Mouse (Mus musculus): Measurements from ENCODE around the gene Limch1. TPM values are rescaled to one million over a fixed set of nuclear protein-coding genes. Genes with fewer than 3 reads are reported as not detected.

The Limch1 gene
- polyA plus RNA-seq, 1 experiment from 2014 or later = 55.6 TPM

DNA sequence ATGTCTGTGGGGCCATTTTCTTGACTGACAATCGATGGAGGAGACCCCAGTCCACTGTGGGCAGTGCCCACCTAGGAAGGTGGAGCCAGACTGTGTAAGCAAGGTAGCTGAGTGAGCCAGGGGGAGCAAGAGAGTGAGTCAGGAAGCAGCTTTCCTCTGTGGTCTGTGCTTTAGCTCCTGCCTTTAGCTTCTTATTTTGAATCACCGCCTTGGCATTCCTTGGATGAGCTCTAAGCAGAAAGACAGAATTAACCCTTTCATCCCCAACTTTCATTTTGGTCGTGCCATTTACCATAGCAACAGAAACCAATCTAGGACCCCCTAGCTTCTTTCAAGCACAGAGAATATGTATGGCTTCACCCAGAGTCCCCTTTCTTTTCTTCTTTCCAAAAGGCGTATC is 27.7 kb upstream of the Limch1 start:
- H3K27ac ChIP-seq (ENCODE audit: low read depth, low read length) = no peak overlapping the region
- no peak overlapping the region for H3K9ac ChIP-seq (ENCODE audit: low read length)
- no peaks in the 10 kb centered on the region for H3K9me3 ChIP-seq (replicated peaks; ENCODE audit: control insufficient read depth, low read length)
- DNase-seq (ENCODE audit: low spot score) (no peak), ATAC-seq (no peak)
- H3K4me1 ChIP-seq (ENCODE audit: control insufficient read depth, insufficient read depth, low read length) = no peaks in the 10 kb centered on the region
- H3K4me2 ChIP-seq (ENCODE audit: low read length) = no peak overlapping the region
- no peak overlapping the region for H3K4me3 ChIP-seq (ENCODE audit: low read depth, low read length)
- H3K27me3 ChIP-seq (replicated peaks; ENCODE audit: control insufficient read depth, insufficient read depth, low read length) = no peaks in the 10 kb centered on the region
- H3K36me3 ChIP-seq (ENCODE audit: control insufficient read depth, insufficient read depth, low read length) = no peaks in the 10 kb centered on the region
- WGBS = 57% methylated on average over 4 of the region's 4 CpGs

- no peak overlapping the region for H3K9ac ChIP-seq (ENCODE audit: low read length)
- no peaks in the 10 kb centered on the region for H3K4me1 ChIP-seq (ENCODE audit: control insufficient read depth, insufficient read depth, low read length)
- DNase-seq (ENCODE audit: low spot score) (no peak), ATAC-seq (no peak)
- no peaks in the 10 kb centered on the region for H3K36me3 ChIP-seq (ENCODE audit: control insufficient read depth, insufficient read depth, low read length)
- H3K4me2 ChIP-seq (ENCODE audit: low read length) = no peak overlapping the region
- H3K9me3 ChIP-seq (replicated peaks; ENCODE audit: control insufficient read depth, low read length) = no peaks in the 10 kb centered on the region
- no peaks in the 10 kb centered on the region for H3K27me3 ChIP-seq (replicated peaks; ENCODE audit: control insufficient read depth, insufficient read depth, low read length)
- WGBS = 61% methylated on average over 3 of the region's 3 CpGs
- H3K27ac ChIP-seq (ENCODE audit: low read depth, low read length) = no peak overlapping the region
- no peak overlapping the region for H3K4me3 ChIP-seq (ENCODE audit: low read depth, low read length)
Measured at GRCm38 (mm10) chr5:66718413-66718812, 27.2 kb upstream of the Limch1 start.

- Histone ChIP-seq H3K4me2 (ENCODE audit: low read length) (no peak overlapping the region), H3K27me3 (replicated peaks; ENCODE audit: control insufficient read depth, insufficient read depth, low read length) (no peaks in the 10 kb centered on the region), H3K27ac (ENCODE audit: low read depth, low read length) (no peak overlapping the region), H3K9ac (ENCODE audit: low read length) (no peak overlapping the region), H3K4me1 (ENCODE audit: control insufficient read depth, insufficient read depth, low read length) (no peaks in the 10 kb centered on the region), H3K36me3 (ENCODE audit: control insufficient read depth, insufficient read depth, low read length) (no peaks in the 10 kb centered on the region), H3K4me3 (ENCODE audit: low read depth, low read length) (no peak overlapping the region), H3K9me3 (replicated peaks; ENCODE audit: control insufficient read depth, low read length) (no peaks in the 10 kb centered on the region)
- WGBS = 78% methylated on average over 7 of the region's 7 CpGs
- no peak for DNase-seq (ENCODE audit: low spot score)
- no peak for ATAC-seq
Measured at GRCm38 (mm10) chr5:66718880-66719279, 26.7 kb upstream of the Limch1 start.

- DNase-seq (ENCODE audit: low spot score) (no peak), ATAC-seq (no peak)
- Histone ChIP-seq H3K4me3 (ENCODE audit: low read depth, low read length) (no peak overlapping the region), H3K36me3 (ENCODE audit: control insufficient read depth, insufficient read depth, low read length) (no peaks in the 10 kb centered on the region), H3K4me1 (ENCODE audit: control insufficient read depth, insufficient read depth, low read length) (no peaks in the 10 kb centered on the region), H3K27ac (ENCODE audit: low read depth, low read length) (no peak overlapping the region), H3K4me2 (ENCODE audit: low read length) (no peak overlapping the region), H3K9me3 (replicated peaks; ENCODE audit: control insufficient read depth, low read length) (no peaks in the 10 kb centered on the region), H3K27me3 (replicated peaks; ENCODE audit: control insufficient read depth, insufficient read depth, low read length) (no peaks in the 10 kb centered on the region), H3K9ac (ENCODE audit: low read length) (no peak overlapping the region)
- WGBS = 6% methylated on average over 5 of the region's 5 CpGs
Measured at GRCm38 (mm10) chr5:66720921-66721320, 24.7 kb upstream of the Limch1 start.

GRCm38 (mm10) chr5:66722586-66722985 is 23.0 kb upstream of the Limch1 start:
- H3K27ac ChIP-seq (ENCODE audit: low read depth, low read length) = no peak overlapping the region
- no peak for DNase-seq (ENCODE audit: low spot score)
- no peak overlapping the region for H3K9ac ChIP-seq (ENCODE audit: low read length)
- H3K4me3 ChIP-seq (ENCODE audit: low read depth, low read length) = no peak overlapping the region
- H3K4me1 ChIP-seq (ENCODE audit: control insufficient read depth, insufficient read depth, low read length) = no peaks in the 10 kb centered on the region
- no peaks in the 10 kb centered on the region for H3K27me3 ChIP-seq (replicated peaks; ENCODE audit: control insufficient read depth, insufficient read depth, low read length)
- no peak for ATAC-seq
- no peaks in the 10 kb centered on the region for H3K36me3 ChIP-seq (ENCODE audit: control insufficient read depth, insufficient read depth, low read length)
- 84% methylated on average over 9 of the region's 9 CpGs for WGBS
- no peak overlapping the region for H3K4me2 ChIP-seq (ENCODE audit: low read length)
- H3K9me3 ChIP-seq (replicated peaks; ENCODE audit: control insufficient read depth, low read length) = no peaks in the 10 kb centered on the region

DNA sequence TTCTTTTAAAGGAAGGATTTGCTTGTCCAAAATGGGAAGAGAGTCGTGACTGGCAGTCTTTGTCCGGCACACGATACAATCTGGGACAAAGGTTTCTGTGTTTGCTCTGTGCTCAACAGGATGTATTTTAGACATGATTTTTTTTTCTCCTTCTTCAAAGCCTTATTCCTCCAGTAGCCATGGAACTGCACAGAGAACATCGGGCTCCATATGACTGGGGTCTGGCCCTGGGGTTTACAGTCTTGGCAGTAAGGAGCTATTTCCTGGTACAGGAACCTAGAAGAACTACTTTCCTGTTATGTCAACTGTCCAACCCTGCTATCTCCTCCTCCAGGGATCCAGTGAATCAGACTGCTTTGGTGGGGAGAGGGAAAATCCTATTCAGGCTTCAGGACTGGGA is 22.6 kb upstream of the Limch1 start:
- H3K27ac ChIP-seq (ENCODE audit: low read depth, low read length) = no peak overlapping the region
- H3K36me3 ChIP-seq (ENCODE audit: control insufficient read depth, insufficient read depth, low read length) = no peaks in the 10 kb centered on the region
- 56% methylated on average over 4 of the region's 4 CpGs for WGBS
- no peak for DNase-seq (ENCODE audit: low spot score)
- no peak overlapping the region for H3K9ac ChIP-seq (ENCODE audit: low read length)
- no peak for ATAC-seq
- H3K9me3 ChIP-seq (replicated peaks; ENCODE audit: control insufficient read depth, low read length) = no peaks in the 10 kb centered on the region
- no peaks in the 10 kb centered on the region for H3K4me1 ChIP-seq (ENCODE audit: control insufficient read depth, insufficient read depth, low read length)
- H3K4me2 ChIP-seq (ENCODE audit: low read length) = no peak overlapping the region
- H3K4me3 ChIP-seq (ENCODE audit: low read depth, low read length) = no peak overlapping the region
- H3K27me3 ChIP-seq (replicated peaks; ENCODE audit: control insufficient read depth, insufficient read depth, low read length) = no peaks in the 10 kb centered on the region

GRCm38 (mm10) chr5:66723626-66724025 is 22.0 kb upstream of the Limch1 start:
- H3K4me3 ChIP-seq (ENCODE audit: low read depth, low read length) = no peak overlapping the region
- no peaks in the 10 kb centered on the region for H3K9me3 ChIP-seq (replicated peaks; ENCODE audit: control insufficient read depth, low read length)
- no peaks in the 10 kb centered on the region for H3K4me1 ChIP-seq (ENCODE audit: control insufficient read depth, insufficient read depth, low read length)
- no peaks in the 10 kb centered on the region for H3K36me3 ChIP-seq (ENCODE audit: control insufficient read depth, insufficient read depth, low read length)
- ATAC-seq = no peak
- no peak overlapping the region for H3K9ac ChIP-seq (ENCODE audit: low read length)
- H3K27me3 ChIP-seq (replicated peaks; ENCODE audit: control insufficient read depth, insufficient read depth, low read length) = no peaks in the 10 kb centered on the region
- H3K4me2 ChIP-seq (ENCODE audit: low read length) = no peak overlapping the region
- H3K27ac ChIP-seq (ENCODE audit: low read depth, low read length) = no peak overlapping the region
- DNase-seq (ENCODE audit: low spot score) = no peak
- 87% methylated on average over 3 of the region's 3 CpGs for WGBS

DNA sequence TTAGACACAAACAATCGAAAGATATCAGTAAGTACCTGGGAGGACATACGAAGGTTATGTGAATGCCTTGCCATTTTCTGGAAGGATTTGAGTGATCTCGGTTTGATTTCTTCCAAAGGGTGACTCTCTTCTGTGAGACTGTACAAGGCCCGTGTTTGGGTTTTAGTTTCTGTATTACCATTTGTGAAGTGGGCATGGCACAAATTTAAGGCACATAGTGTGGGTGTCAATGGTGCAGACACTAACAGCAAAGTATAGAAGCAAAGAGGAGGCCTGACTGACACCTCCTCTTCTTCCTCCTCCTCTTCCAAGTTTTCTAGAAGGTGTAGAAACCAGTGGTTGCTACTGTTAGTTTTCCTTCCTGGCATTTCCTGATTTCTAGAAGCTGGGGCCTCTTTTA is 16.3 kb upstream of the Limch1 start:
- H3K27ac ChIP-seq (ENCODE audit: low read depth, low read length) = no peak overlapping the region
- H3K4me2 ChIP-seq (ENCODE audit: low read length) = no peak overlapping the region
- H3K27me3 ChIP-seq (replicated peaks; ENCODE audit: control insufficient read depth, insufficient read depth, low read length) = no peaks in the 10 kb centered on the region
- ATAC-seq = no peak
- no peaks in the 10 kb centered on the region for H3K4me1 ChIP-seq (ENCODE audit: control insufficient read depth, insufficient read depth, low read length)
- no peaks in the 10 kb centered on the region for H3K36me3 ChIP-seq (ENCODE audit: control insufficient read depth, insufficient read depth, low read length)
- H3K4me3 ChIP-seq (ENCODE audit: low read depth, low read length) = no peak overlapping the region
- no peak for DNase-seq (ENCODE audit: low spot score)
- no peaks in the 10 kb centered on the region for H3K9me3 ChIP-seq (replicated peaks; ENCODE audit: control insufficient read depth, low read length)
- H3K9ac ChIP-seq (ENCODE audit: low read length) = no peak overlapping the region
- WGBS = 92% methylated on average over 4 of the region's 4 CpGs

DNA sequence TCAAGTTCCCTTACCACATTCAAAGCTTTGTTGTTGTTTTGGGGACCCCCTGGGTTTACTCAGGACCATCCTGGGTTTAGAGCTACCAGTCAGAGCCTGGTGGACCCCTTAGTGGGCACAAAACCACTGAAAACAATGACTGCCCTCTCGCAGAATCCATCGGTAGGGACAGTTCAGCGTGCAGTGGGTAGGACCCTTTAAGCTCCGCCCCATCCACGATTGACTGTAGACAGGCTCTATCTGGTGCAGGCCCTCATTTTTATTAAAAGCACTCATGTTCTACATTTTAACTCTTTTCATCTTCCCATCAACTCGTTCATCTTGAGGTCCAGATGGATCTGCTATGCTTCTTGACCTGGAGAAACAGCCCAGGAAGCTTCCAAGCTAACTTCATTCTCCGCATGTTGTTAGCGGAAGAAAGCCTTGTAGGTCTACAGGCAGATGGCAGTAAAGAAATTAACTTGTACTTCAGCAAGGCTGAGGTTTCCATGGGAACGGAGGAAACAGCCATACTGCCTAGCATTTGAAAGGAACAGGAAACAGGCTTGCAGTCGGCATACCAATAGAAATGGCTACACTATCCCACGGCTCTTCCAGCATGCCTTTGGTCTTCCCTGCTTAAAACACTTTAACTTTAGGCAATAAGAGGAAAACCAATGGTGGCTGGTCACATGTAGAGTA is 14.9 kb upstream of the Limch1 start:
- Histone ChIP-seq H3K9ac (ENCODE audit: low read length) (no peak overlapping the region), H3K4me3 (ENCODE audit: low read depth, low read length) (no peak overlapping the region), H3K4me1 (ENCODE audit: control insufficient read depth, insufficient read depth, low read length) (no peaks in the 10 kb centered on the region), H3K27me3 (replicated peaks; ENCODE audit: control insufficient read depth, insufficient read depth, low read length) (no peaks in the 10 kb centered on the region), H3K4me2 (ENCODE audit: low read length) (no peak overlapping the region), H3K9me3 (replicated peaks; ENCODE audit: control insufficient read depth, low read length) (no peaks in the 10 kb centered on the region), H3K36me3 (ENCODE audit: control insufficient read depth, insufficient read depth, low read length) (no peaks in the 10 kb centered on the region), H3K27ac (ENCODE audit: low read depth, low read length) (no peak overlapping the region)
- 32% methylated on average over 11 of the region's 11 CpGs for WGBS
- peak; percentile 97 for DNase-seq (ENCODE audit: low spot score)
- ATAC-seq = peak; percentile 95
